Mouse (Mus musculus) lung, postnatal 0 days (tissue): ENCODE data around the gene C1qtnf4. TPM values are rescaled to one million over a fixed set of nuclear protein-coding genes. Genes with fewer than 3 reads are reported as not detected.

Experiments
- ATAC-seq: fragments of 200-750 bp; cut with Nextera tagmentation; 2 replicates; pipeline ENCODE4 v1.8.0; 2017; ENCODE audit warnings: moderate library complexity
- DNase-seq: peaks from one replicate; pipeline ENCODE4 v3.0.0-alpha.2; 2016; ENCODE audit warnings: low spot score
- H3K27ac ChIP-seq: fragments of 300-500 bp; sonication (generic); 2 replicates; pipeline ENCODE4 v1.5.1; 2014; ENCODE audit warnings: antibody characterized with exemption, mild to moderate bottlenecking, low read length, mixed read lengths
- H3K27me3 ChIP-seq: fragments of 300-500 bp; sonication (generic); replicated peaks from 2 replicates; pipeline ENCODE4 v1.6.1; 2014; ENCODE audit warnings: low read length, mixed read lengths; ENCODE audit not compliant: insufficient read depth
- H3K36me3 ChIP-seq: fragments of 300-500 bp; sonication (generic); 2 replicates; pipeline ENCODE4 v1.6.1; 2014; ENCODE audit warnings: low read length, mixed read lengths; ENCODE audit not compliant: insufficient read depth
- H3K4me1 ChIP-seq: fragments of 300-500 bp; sonication (generic); 2 replicates; pipeline ENCODE4 v1.6.1; 2014; ENCODE audit warnings: antibody characterized with exemption, low read depth, low read length, mixed read lengths; ENCODE audit not compliant: insufficient read depth
- H3K4me2 ChIP-seq: fragments of 300-500 bp; sonication (generic); replicated peaks from 2 replicates; pipeline ENCODE4 v1.6.1; 2014; ENCODE audit warnings: low read depth, mild to moderate bottlenecking, low read length, moderate library complexity, mixed read lengths
- H3K4me3 ChIP-seq: fragments of 300-500 bp; sonication (generic); 2 replicates; pipeline ENCODE4 v1.5.1; 2014; ENCODE audit warnings: low read depth, low read length
- H3K9ac ChIP-seq: fragments of 300-500 bp; sonication (generic); replicated peaks from 2 replicates; pipeline ENCODE4 v1.6.1; 2014; ENCODE audit warnings: low read depth, mild to moderate bottlenecking
- H3K9me3 ChIP-seq: fragments of 300-500 bp; sonication (generic); 2 replicates; pipeline ENCODE4 v1.6.1; 2016; ENCODE audit warnings: low read length, mixed read lengths
- CTCF ChIP-seq: IDR thresholded peaks from 2 replicates; pipeline ENCODE4 v1.5.1; 2016; ENCODE audit warnings: antibody characterized with exemption, mild to moderate bottlenecking
- EP300 ChIP-seq: IDR thresholded peaks from 2 replicates; pipeline ENCODE4 v1.6.1; 2016; ENCODE audit warnings: antibody characterized with exemption, mild to moderate bottlenecking, control low read depth
- WGBS: fragments of 180-500 bp; shearing (Covaris S2); extraction: QIAGEN DNeasy Blood & Tissue Kit; methylation state at CpG from one replicate; pipeline ENCODE4 v1.1.7; 2014; 5-methylcytosine and 5-hydroxymethylcytosine counted together
- polyA plus RNA-seq: library from polyadenylated mRNA; unstranded; fragments of >200 nt; fragmentation: Nextera tagmentation; extraction: Ambion mirVana; gene quantifications from 2 replicates; pipeline ENCODE4 v1.2.1, GENCODE M21; 2015

Gene C1qtnf4
- polyA plus RNA-seq, 1 experiment from 2014 or later = 8.2 TPM

- no peak for DNase-seq
- TF ChIP-seq EP300 (no peak), CTCF (no peak)
- Histone ChIP-seq H3K4me1 (no peaks in the 10 kb centered on the region), H3K36me3 (peaks cover 47% of the 10 kb centered on the region; the same call in 1 of the 2 replicates), H3K9me3 (no peaks in the 10 kb centered on the region), H3K9ac (no peak overlapping the region), H3K4me3 (no peak overlapping the region), H3K4me2 (no peak overlapping the region), H3K27me3 (no peaks in the 10 kb centered on the region), H3K27ac (no peak overlapping the region)
- ATAC-seq = no peak
Measured at GRCm38 (mm10) chr2:90864184-90864583, 21.5 kb upstream of the C1qtnf4 start.

GRCm38 (mm10) chr2:90866524-90866923 is 19.1 kb upstream of the C1qtnf4 start:
- no peak overlapping the region for H3K4me2 ChIP-seq
- no peak overlapping the region for H3K4me3 ChIP-seq
- ATAC-seq (peak; percentile 71), DNase-seq (peak; percentile 88)
- 15% methylated on average over 3 of the region's 3 CpGs for whole genome bisulfite sequencing
- no peak overlapping the region for H3K27ac ChIP-seq
- H3K9me3 ChIP-seq = no peaks in the 10 kb centered on the region
- H3K4me1 ChIP-seq = no peaks in the 10 kb centered on the region
- no peaks in the 10 kb centered on the region for H3K27me3 ChIP-seq
- peaks cover 26% of the 10 kb centered on the region; the same call in 1 of the 2 replicates for H3K36me3 ChIP-seq
- no peak for TF ChIP-seq EP300
- peak; percentile 94 for TF ChIP-seq CTCF
- H3K9ac ChIP-seq = no peak overlapping the region

GRCm38 (mm10) chr2:90870136-90870601 is 15.5 kb upstream of the C1qtnf4 start:
- H3K36me3 ChIP-seq = peaks cover 7% of the 10 kb centered on the region; the same call in 1 of the 2 replicates
- 16% methylated on average over 4 of the region's 4 CpGs for WGBS
- no peak overlapping the region for H3K4me2 ChIP-seq
- no peak overlapping the region for H3K9ac ChIP-seq
- ATAC-seq (peak; percentile 69), DNase-seq (peak; percentile 88)
- no peaks in the 10 kb centered on the region for H3K9me3 ChIP-seq
- no peak overlapping the region for H3K4me3 ChIP-seq
- H3K27me3 ChIP-seq = no peaks in the 10 kb centered on the region
- no peaks in the 10 kb centered on the region for H3K4me1 ChIP-seq
- peak overlapping the region; percentile 66 for H3K27ac ChIP-seq
- TF ChIP-seq CTCF (no peak), EP300 (peak; percentile 28; the same call in 1 of the 2 replicates)

DNA sequence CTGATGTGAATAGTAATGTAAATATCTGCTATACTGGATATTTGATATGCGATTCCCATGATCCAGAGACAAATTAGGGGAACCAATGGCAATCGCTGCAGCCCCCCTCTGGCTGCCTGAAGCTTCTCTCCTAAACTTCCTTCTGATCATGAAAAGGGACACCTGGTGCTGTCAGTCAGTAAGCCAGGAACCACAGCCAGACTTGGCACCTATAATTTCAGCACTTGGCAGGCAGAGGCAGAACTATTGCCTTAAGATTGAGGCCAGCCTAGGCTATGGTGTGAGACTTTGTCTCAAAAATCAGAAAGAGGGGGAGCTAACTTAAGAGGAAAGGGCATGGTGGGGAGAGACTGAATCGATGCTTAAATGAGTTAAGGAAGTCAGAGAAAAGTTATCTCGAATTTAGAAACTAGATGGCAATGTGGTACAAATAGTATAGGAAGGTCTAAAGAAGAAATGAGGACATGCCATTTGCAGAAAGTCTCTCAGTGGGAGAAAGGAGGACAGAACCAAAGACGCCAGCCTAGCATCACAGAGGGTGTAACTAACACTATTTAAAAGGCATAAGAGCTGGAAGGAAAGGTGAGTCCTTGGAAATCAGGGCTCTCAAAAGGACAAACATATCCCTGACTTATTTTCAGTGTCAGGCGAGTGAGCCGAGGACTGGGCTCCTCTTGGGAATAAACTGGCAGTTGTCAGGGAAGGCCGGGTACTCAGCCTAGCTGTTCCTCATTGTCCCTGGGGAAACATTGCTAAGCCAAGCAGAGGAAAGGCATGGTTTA is 14.3 kb upstream of the C1qtnf4 start:
- peak; percentile 67 for ATAC-seq
- Histone ChIP-seq H3K4me1 (no peaks in the 10 kb centered on the region), H3K9ac (no peak overlapping the region), H3K4me2 (no peak overlapping the region), H3K36me3 (no peaks in the 10 kb centered on the region), H3K9me3 (no peaks in the 10 kb centered on the region), H3K4me3 (no peak overlapping the region), H3K27me3 (no peaks in the 10 kb centered on the region), H3K27ac (peak overlapping the region; percentile 59; the same call in 1 of the 2 replicates)
- DNase-seq = peak; percentile 78
- no peak; the same call in 1 of the 2 replicates for TF ChIP-seq CTCF
- no peak for TF ChIP-seq EP300
- WGBS = 46% methylated on average over 8 of the region's 8 CpGs

- ATAC-seq (no peak), DNase-seq (no peak)
- TF ChIP-seq CTCF (no peak), EP300 (no peak)
- no peak overlapping the region for H3K9ac ChIP-seq
- no peak overlapping the region for H3K27ac ChIP-seq
- H3K4me3 ChIP-seq = no peak overlapping the region
- H3K36me3 ChIP-seq = no peaks in the 10 kb centered on the region
- H3K27me3 ChIP-seq = no peaks in the 10 kb centered on the region
- 69% methylated on average over 1 of the region's 1 CpGs for WGBS
- H3K9me3 ChIP-seq = no peaks in the 10 kb centered on the region
- H3K4me2 ChIP-seq = no peak overlapping the region
- H3K4me1 ChIP-seq = no peaks in the 10 kb centered on the region
Measured at GRCm38 (mm10) chr2:90874025-90874424, 11.6 kb upstream of the C1qtnf4 start.

DNA sequence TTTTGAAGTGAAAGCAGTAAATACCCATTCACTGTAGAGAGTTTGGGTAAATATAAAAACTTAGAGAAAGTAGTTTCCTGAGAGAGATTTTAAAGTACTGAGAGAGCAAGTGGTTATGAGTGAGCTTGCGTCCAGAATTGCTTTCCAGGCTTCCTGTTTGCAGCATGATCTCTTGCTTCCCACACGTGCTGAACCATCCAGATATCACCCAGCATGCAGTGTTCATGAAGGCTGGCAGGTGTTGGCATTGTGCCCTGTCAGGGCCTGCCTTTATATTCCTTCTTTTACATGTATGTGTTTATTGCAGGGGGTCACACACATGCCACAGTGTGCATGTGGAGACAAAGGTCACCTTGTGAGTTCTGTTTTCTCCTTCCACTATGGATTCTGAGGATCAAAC is 10.4 kb upstream of the C1qtnf4 start:
- TF ChIP-seq EP300 (no peak), CTCF (no peak)
- Histone ChIP-seq H3K36me3 (no peaks in the 10 kb centered on the region), H3K27me3 (no peaks in the 10 kb centered on the region), H3K4me3 (no peak overlapping the region), H3K9ac (no peak overlapping the region), H3K4me1 (no peaks in the 10 kb centered on the region), H3K9me3 (no peaks in the 10 kb centered on the region), H3K27ac (no peak overlapping the region), H3K4me2 (no peak overlapping the region)
- DNase-seq = no peak
- whole genome bisulfite sequencing = 32% methylated on average over 2 of the region's 2 CpGs
- no peak for ATAC-seq
